Mouse (Mus musculus): ENCODE results near the gene Adamtsl4. TPM values are rescaled to one million over a fixed set of nuclear protein-coding genes. Genes with fewer than 3 reads are reported as not detected.
A peak's percentile ranks its signal among the peaks of the same experiment; 100 is the strongest.

The Adamtsl4 gene
- 10 to 100 TPM; 23.9 to 26.3 TPM for total RNA-seq (2021)
- long read RNA-seq, experiment 1, full-length matches to known transcripts = 16 of 52 reads
- long read RNA-seq, experiment 1, partial matches to known transcripts = 25 of 52 reads
- long read RNA-seq, experiment 1, other reads (novel, unspliced or antisense) = 11 of 52 reads
- long read RNA-seq, experiment 2, full-length matches to known transcripts = 16 of 33 reads
- long read RNA-seq, experiment 2, partial matches to known transcripts = 11 of 33 reads
- long read RNA-seq, experiment 2, other reads (novel, unspliced or antisense) = 6 of 33 reads

DNA sequence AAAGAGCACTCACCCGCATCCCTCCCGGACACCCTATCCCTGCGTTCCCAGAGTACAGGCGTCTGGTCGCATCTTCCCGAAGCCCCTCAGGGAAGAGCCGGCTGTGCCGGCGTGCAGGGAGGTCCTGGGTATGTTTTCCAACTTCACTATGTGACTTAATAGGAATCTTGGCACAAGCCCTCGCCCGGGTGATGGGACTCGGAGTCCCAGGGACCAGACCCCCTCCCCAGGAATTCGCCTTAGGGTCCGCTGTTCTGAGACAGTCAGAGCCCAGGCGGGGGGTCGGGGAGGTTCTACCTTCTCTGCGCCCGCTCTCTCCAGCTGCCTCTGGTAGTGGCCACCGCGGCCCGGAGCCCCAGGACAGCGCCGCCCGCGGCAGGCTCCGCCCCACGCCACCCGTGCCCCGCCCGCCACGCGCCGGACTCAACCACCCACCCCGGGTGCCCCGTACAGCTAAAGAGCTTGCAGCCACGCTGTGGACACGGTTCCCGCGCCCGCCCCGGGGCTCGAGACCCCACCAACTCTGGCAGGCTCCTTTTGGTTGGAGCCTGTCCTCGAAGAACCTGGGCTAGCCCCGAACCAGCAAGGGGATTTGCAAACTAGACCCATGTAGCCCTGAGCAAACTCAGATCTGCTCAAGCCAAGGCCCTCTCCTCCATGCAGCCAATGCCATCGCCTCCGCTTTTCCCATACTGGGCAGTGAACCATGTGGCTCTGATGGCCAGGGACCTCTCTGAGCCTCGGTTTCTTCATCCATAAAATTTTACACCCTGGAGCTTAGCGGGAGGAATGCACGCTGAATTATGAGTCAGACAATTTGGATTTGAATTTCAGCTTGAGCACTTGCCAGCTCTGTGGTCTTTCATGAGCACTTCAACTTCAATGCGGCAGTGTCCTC is at the start of gene Adamtsl4:
Gene Adamtsl4 (minus strand): TSS at position 394 of the 898 bp plus-strand sequence.
- peak; percentile 82 for DNase-seq

DNA sequence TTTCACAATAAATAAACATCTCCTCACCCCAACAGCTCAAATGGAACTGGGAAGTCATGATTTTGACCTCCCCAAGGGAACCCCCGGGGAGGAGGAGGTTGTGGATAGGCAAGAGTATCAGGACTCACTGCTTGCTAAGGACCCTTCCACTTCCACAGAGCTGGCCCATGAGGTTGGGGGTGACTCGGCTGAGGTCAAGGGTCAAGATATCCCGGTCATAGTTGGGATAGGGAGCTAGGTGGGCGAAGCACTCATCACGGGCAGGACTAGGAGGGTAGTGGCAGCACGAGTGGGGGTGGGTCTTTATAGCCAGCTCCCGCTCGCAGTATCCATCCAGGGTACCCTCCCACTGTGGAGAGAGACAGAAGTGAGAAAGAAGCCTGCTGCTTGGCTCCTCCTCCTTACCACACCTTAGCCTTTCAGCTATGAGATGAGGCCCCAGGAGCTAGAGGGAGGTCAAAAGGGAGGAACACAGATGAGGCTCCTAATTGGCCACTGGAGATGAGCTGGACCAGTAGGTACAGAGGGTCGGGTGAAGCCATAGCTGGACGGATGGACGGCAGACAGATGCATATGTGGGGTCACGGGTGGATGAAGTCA is 47.5 kb upstream of the Adamtsl4 start:
- DNase-seq = no peak

DNA sequence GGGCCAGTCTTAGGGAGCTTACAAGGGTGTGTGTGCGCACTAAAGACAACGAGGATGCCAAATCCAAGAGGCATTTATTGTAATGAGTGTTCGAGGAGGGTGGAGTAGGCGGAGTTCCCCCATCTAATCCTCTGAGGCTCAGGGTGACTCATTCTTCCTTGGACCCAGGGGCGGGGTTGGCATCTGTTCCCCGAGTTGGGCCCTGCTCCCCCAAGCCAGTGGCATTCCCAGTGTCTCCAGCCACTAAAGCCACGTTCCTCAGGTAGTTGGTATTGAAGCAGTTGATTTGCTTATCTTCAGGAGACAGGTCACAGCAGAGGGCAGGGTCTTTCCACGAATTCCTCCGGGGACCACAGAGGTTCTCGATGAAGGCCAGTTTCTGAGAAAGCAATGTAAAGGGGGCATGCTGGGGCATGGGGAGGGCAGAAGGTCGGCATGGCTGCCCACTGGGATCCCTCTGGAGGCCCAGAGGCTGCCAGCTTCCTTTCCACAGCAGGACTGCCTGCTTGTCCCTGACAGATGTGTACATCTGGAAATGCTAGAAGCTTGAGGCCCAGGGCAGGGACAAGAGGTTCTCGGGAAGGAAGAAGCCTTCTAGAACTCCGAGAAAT is 46.5 kb upstream of the Adamtsl4 start:
- DNase-seq = no peak

DNA sequence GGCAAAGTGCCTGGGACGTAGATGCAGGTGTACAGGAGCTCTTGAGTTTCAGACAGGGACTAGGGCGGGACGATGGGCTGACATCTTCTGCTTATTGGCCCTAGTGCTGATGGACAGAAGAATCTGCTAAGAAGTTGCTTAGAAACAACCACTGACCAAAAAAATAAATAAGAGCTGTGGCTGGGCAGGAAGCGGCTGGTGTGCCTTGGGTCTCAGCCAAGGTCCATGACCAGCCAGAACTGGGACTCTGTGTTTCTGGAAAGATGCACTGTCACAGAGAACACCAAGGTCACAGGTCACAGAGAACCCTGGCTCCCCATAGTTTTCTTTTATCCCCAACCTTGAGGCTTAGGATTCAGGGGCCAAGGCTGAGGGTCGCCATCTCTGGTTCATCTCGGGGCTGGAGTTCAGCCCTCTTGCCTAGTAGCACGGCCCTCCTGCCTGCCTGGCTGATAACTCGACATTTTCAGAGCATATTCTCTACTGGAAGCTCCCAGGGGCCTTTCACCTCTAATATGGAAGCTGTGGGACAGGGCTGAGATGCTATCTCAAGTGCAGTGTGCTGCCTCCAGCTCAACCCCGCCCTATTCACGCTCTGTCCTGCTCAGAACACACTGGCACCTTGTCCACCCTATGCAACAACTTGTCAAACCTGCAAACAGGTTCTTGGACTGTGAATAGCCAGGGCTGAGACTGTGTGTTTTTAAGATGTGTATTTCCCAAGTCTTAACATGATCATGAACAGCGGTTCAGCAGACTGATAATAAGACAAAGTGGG is 45.2 kb upstream of the Adamtsl4 start:
- DNase-seq = no peak

DNA sequence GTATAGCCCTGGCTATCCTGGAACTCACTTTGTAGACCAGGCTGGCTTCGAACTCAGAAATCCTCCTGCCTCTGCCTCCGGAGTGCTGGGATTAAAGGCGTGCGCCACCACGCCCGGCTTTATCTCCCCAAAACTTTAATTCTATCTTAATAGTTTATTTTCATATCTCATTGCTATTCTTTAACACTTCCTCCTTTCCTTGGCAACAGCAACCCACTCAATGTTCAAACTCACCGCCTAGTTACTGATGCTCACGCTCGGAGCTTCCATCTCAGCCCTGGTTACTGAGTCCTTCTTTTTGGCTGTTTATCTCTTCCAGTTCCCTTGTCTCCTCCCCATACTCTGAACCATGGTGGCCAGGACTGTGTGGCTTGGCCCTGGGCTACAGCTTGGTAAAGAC is 44.6 kb upstream of the Adamtsl4 start:
- no peak for DNase-seq

DNA sequence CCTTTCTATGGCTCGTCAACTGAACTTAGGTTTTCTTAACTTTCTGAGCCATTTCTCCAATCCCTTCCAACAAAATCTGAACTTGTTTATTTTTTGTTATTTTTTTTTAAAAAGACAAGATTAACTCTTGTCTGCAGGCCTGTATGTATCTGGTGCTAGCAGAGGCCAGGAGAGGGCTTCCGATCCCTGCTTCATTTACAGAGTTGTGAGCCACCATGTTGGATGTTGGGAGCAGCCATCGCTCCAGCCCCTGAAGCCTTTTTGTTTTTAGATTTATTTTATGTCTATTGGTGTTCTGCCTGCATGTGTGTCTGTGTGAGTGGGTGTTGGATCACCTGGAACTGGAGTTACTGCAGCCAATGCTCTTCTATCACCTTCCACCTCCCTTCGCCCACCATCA is 44.1 kb upstream of the Adamtsl4 start:
- DNase-seq = no peak

DNA sequence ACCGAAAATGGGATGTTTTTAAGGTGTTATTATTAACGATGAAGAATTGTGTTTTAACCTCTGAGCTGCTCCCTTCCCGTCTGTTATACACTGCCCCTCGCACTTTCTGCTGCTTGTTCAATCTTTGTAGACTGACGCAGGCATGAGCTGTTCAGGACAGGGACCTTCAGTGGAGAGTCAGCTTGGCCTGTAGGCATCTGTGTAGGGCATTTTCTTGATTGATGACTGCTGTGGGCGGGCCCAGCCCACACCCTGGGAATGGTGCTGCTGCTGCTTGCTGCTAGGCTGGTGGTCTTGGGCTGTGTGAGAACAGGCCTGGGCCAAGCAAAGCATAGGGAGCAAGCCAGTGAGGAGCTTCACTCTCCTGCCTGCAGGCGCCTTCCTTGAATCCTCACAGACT is 42.7 kb upstream of the Adamtsl4 start:
- no peak for DNase-seq

DNA sequence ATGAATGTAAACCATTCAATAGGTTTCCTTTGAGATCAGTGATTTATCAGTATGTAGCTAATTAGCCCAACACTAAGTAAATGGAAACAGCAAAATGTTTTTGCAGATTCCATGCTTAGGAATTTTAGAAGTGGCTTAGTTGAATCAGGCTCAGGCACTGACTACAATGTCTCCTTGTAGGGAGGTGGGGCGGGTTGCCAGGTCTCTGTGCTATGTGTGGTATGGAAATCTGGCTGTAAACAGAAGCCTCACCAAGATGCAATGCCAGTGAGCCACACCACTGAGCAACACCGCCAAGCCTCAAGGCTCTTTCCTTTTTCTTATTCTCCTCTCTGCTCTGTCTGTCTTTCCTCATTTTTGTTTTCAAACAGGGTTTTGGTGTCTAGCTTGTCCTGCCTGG is 41.2 kb upstream of the Adamtsl4 start:
- no peak for DNase-seq

DNA sequence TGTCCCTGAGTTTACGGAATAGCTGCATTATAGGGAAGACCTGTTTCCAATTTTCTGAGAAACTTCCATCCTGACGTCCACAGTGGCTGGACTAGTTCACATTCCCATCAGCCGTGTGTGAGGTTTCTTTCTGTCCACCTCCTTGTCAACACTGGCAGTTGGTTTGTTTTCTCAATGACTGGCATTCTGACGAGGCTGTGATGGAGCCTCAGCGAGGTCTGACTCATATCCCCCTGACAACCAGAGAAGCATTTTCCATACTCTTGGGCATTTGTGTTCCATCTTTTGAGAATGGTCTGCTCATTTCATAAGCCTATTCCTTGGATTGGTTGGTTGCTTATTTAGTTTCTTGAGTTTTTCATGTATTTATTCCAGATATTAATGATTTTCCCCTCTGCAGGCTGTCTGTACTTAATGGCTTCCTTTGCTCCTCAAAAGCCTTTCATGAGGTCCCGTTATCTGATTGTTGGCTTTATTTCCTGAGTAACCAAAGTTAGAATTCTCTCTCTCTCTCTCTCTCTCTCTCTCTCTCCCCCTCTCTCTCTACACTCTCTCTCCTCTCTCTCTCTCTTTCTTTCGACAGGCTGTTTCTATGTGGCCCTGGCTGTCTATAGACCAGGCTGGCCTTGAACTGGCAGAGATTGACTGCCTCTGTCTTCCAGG is 39.1 kb upstream of the Adamtsl4 start:
- DNase-seq = no peak

DNA sequence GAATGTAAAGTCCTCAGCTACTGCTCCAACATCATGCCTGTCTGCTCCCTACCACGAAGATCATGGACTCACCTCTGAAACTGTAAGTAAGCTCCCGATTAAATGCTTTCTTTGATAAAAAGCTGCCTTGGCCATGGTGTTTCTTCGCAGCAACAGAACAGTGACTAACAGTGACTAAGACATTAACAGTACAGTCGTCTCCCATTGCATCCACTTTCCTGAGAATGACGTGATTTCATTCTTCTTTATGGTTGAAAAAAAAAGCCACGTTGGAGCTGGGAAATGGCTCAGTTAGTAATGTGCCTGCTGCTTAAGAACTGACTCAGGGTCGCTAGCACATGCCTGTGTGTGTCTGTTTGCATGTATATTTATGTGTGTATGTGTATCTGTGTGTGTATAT is 38.1 kb upstream of the Adamtsl4 start:
- no peak for DNase-seq

DNA sequence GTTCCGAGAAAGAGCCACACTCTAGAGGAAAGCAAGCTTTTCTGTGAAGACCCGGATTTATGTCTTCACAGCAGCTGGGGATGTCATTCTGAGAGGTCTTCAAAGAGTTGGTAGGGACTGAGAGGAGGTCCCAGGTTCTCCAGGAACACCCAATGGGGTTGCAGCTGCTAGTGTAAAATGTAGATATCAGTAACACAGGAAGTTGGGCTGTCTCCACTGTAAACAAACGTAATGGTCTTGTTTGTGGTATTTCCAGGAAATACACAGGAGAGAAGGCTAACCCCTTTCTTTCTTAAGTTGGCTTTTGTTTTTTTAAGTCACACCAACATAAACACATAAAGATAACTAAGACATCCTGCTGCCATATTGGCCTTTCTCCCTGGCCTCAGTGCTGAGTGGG is 34.7 kb upstream of the Adamtsl4 start:
- DNase-seq = no peak

DNA sequence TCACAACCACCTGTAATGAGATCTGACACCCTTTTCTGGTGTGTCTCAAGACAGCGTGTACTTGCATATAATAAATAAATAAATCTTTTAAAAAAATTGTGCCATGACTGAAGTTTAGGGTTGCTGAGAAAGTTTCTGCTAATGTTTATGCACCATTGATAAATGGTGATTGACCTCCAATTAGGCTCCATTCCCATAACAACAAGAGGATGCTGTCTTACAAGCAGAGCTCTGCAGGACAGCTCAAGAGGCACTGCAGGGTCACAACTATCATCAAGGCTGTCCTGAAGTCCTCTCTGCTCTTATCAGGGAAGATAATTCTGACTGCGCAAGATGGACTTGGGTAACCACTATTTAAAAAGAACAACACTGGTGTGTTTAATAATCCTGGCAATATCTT is 30.4 kb upstream of the Adamtsl4 start:
- DNase-seq = no peak

DNA sequence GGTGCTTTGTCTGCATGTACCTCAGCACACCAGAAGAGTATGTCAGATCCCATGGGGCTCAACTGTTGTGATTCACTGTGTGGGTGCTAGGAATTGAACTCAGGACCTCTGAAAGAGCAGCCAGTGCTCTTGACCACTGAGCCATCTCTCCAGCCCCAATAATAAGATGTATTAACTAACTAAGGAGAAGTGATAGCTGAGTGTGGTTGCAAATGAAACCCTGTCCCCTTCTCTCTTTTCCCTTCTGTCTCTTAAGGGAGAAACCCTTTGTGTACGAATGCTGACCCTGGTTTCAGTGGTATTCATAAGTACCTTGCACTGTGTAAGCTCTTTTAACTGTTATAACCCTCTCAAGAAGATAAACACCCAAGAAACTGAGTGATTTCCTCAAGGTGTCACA is 28.4 kb upstream of the Adamtsl4 start:
- no peak for DNase-seq

DNA sequence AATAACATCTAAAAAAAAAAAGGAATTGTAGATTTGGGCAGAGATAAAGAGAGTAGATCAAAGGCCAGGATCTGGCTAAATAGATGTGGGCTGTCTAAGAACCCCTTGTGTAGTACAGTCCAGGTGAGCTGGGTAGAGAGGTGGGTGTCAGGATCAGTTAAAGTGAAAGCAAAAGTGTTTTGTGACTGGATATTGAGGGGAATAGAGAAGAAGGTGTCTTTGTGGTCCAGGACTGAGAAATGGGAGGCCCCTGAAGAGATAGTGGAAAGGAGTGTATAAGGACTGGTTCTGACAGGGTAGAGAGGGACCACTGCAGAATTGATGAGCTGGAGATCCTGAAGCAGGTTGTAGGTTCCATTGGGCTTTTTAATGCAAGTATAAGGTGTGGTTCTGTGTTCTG is 22.2 kb upstream of the Adamtsl4 start:
- DNase-seq = no peak

DNA sequence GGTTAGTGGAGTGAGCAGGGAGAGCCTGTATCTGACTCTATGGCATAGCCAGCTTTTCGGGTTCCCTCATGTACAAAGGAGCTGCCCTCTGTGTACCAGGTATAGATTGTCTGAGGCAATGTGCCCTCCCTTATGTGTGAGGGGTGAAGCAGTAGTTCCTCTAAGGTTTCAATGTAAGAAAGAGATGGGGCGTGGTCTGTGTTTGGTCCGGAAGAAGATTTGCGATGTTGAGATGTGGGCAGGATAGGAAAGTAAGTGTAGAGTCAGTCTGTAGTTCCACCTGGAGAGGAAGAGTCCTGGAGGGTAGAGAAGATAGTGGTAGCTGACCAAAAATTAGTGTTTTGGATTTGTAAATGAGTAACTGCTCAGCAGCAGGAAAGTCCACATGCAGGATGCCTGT is 21.3 kb upstream of the Adamtsl4 start:
- DNase-seq = no peak

DNA sequence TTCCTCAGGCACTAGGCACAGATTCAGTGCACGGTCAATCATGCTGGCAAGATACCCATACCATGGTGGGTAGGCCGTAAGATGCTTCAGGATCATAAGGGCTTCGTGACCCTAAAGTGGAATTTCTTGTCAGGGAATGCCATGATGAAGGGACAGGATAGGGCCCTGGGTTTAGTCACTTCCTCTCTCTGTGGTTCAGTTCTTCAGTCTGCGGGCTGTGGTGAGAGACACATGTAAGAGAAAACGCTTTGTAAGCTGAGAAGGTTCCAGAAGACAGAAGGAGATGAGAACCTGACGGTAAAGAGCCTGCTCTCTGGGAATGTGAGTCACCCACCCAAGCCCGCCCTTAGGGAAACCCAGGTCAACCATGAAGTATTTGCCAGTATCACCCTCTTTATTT is 19.8 kb upstream of the Adamtsl4 start:
- DNase-seq = no peak

DNA sequence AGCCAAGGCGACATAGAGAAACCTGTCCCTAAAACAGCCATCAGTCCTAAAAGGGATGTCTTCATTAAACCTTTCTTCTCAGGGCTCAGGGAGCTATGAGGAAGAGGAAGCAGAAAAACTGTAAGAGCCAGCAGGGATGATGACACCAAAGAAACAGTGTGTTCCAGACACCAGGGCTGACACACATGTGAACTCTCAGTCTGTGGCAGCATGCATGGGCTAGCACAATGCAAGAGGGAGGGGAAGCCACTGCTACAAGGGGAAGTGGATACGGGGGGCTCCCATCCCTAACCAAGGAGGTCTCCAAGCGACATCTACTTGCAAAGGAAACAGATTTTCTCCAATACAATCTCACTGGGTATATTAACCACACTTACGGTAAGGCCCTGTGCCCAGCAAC is 18.6 kb upstream of the Adamtsl4 start:
- DNase-seq = no peak

DNA sequence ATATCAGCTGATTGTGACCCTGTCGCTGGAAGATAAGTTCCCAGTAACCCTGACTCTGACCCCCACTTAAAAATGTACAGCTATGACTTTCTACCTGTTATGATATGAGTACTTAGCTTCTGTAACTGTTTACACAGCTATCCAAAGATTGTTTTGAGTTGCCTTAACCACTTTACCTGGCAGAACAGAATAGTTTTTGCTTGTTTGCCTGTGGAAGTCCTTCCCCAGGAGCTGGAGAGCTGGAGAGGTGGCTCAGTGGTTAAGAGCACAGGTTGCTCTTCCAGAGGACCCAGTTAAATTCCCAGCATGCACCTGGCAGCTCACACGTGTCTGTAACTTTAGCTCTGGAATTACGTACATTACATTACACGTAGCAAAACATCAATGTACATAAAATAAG is 16.9 kb upstream of the Adamtsl4 start:
- DNase-seq = no peak

DNA sequence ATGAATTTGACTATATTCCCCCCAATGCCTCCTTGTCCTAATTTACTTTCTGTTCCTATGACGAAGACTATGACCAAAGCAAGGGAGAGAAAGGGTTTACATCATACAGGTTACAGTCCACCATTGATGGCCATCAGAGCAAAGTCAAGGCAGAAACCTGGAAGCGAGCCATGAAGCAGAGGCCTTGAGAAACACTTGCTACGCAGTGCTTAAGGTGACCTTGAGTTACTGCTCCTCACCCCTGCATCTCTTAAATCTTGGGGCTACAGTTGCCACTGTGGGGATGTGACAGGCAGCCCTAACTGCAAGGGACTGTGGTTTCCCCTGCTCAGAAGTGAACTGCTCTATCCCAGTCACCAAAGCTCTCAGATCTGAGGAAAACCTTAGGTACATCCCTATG is 15.6 kb upstream of the Adamtsl4 start:
- no peak for DNase-seq

DNA sequence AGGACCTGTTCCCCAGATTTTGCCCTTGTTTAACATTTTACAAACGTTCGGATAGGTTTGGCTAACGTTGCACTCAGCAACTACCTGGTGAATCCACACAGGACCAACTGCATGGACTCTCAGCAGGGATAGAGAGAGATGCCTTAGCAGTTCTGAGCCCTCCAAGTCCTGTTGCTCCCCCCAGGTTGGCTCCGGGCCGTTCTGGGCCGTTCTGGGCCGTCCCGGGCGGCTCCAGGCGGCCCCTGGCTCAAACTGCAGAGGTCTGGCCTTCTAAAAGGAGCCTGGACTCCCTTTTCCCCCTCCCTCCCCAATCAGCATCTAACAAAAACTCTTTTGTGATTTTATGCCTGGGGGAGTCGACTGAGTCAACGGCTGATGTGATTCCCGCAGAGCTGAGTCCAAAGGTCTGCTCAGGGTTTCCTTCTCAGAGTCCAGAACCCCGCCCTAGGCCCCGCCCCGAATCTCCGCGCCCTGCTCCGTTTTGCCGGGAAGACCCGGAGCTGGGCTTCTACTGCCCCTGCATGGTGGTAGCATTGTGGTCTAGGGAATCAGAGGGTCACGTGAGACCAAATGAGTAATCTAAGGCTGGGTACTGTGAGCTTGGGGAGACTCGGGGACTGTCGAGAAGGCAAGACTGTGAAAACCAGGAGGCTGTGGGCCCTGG is 14.3 kb upstream of the Adamtsl4 start:
- peak; percentile 80 for DNase-seq

DNA sequence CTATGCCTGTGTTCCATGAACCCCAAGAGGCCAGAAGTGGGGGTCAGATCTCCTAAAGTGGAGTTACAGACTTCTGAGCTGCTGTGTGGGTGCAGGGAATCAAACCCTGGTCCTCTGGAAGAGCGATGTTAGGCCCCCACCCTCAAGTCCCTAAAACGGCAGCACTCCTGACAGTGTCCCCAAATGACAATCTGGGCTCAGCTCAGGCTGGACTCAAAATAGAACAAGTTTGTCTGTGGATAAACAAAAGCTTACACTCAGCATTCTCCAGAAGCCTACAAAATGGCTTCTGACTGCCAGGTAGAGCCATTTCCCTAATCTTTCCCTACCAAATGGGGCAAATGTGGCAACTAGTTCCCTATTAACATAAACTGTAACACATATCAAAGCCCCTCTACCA is 13.4 kb upstream of the Adamtsl4 start:
- no peak for DNase-seq

Measured in gastrocnemius, postnatal 10 days (tissue).